Mouse (Mus musculus) cortical plate, adult 2 months (tissue): Measurements from ENCODE around the gene Btg1. TPM values are rescaled to one million over a fixed set of nuclear protein-coding genes. Genes with fewer than 3 reads are reported as not detected.

Experiments used
- H3K27ac ChIP-seq: fragments of 200-500 bp; 2 replicates; pipeline ENCODE4 v1.5.1; 2012; ENCODE audit warnings: low read length, control low read depth, inconsistent platforms; ENCODE audit not compliant: insufficient read depth
- H3K4me1 ChIP-seq: fragments of 200-500 bp; 2 replicates; pipeline ENCODE4 v1.6.1; 2011; ENCODE audit warnings: low read length; ENCODE audit not compliant: control insufficient read depth, insufficient read depth
- H3K4me3 ChIP-seq: fragments of 200-500 bp; 2 replicates; pipeline ENCODE4 v1.5.1; 2011; ENCODE audit warnings: mild to moderate bottlenecking, low read length, control low read depth; ENCODE audit not compliant: insufficient read depth
- CTCF ChIP-seq: fragments of 200-500 bp; IDR thresholded peaks from 2 replicates; pipeline ENCODE4 v1.5.1; 2011; ENCODE audit warnings: mild to moderate bottlenecking, control low read depth, low read length; ENCODE audit not compliant: insufficient read depth; ENCODE audit errors: extremely low read depth
- POLR2A ChIP-seq: fragments of 200-500 bp; IDR thresholded peaks from 2 replicates; pipeline ENCODE4 v1.6.1; 2011; ENCODE audit warnings: mild to moderate bottlenecking, low read length, control low read depth; ENCODE audit not compliant: insufficient read depth; ENCODE audit errors: extremely low read depth
- polyA plus RNA-seq: library from polyadenylated mRNA; depleted of rRNA; stranded (reverse); fragments of >200 nt; gene quantifications from 2 replicates; pipeline ENCODE4 v1.2.3, GENCODE M21; 2012

Btg1 gene
- polyA plus RNA-seq, 1 experiment, result 18.6 TPM

- Histone ChIP-seq H3K27ac (no peak overlapping the region), H3K4me3 (no peak overlapping the region), H3K4me1 (no peaks in the 10 kb centered on the region)
- TF ChIP-seq CTCF (no peak), POLR2A (no peak)
Observed at GRCm38 (mm10) chr10:96609356-96610345, 7.2 kb upstream of the Btg1 start.

GRCm38 (mm10) chr10:96616001-96616708 is 651 bp upstream of the Btg1 start:
- TF ChIP-seq POLR2A (peak; percentile 52; the same call in 1 of the 2 replicates), CTCF (no peak)
- Histone ChIP-seq H3K4me1 (no peaks in the 10 kb centered on the region), H3K27ac (peak overlapping the region; percentile 43), H3K4me3 (peak overlapping the region; percentile 37)

DNA sequence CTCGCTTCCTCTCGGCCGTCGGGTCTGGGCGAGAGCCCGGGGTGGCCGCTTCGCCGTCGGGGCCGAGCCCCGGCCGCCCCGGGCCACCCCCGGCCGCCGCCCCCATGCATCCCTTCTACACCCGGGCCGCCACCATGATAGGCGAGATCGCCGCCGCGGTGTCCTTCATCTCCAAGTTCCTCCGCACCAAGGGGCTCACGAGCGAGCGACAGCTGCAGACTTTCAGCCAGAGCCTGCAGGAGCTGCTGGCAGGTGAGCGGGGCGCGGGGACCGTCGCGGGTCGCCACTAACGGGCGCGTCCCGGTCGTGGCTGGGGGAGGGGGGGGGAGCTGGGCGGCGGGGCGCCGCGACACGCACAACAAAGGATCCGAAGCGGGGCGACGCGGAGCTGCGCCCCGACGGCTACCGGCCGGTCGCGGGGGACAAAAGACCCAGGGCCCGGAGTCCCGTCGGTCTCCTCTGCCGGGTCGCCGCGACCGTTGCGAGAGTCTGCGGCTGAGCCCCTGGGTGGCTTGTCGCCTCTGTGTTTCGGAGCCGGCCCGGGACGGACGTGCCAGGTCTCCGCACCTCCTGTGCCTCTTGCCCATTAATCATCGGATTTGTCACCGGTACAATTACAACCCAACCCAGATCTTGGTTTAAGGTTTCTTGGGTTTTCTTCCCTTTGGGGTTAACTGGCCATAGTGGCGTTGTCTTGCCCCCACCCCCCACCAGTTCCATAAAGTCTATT is 580 bp downstream of the Btg1 start:
- no peak for TF ChIP-seq CTCF
- Histone ChIP-seq H3K27ac (peak overlapping the region; percentile 83), H3K4me1 (peaks cover 1% of the 10 kb centered on the region; the same call in 1 of the 2 replicates), H3K4me3 (peak overlapping the region; percentile 37)

DNA sequence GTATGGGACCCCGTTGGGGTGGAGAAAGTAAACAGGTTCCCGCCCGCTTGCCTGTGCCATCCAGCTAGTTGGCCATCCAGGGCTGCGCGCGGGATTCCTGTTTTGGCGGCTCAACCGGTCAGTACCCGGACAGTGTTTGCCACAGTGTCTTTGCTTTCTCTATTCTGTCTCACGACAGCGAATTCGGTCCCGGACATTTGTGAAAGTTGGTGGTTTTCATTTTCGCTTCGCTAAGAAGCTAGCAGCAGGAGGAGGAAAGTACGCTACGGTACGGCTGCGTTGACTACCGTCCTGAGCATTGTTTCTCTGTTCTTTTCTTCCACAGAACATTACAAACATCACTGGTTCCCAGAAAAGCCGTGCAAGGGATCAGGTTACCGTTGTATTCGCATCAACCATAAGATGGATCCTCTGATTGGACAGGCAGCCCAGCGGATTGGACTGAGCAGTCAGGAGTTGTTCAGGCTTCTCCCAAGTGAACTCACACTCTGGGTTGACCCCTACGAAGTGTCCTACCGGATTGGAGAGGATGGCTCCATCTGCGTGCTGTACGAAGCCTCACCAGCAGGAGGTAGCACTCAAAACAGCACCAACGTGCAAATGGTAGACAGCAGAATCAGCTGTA is 1.3 kb downstream of the Btg1 start:
- 0 out of 2 replicates have a peak, but pooled peaks have one; percentile 4 for TF ChIP-seq CTCF
- TF ChIP-seq POLR2A, result no peak
- H3K4me1 ChIP-seq, result peaks cover 1% of the 10 kb centered on the region; the same call in 1 of the 2 replicates
- H3K27ac ChIP-seq, result peak overlapping the region; percentile 3
- H3K4me3 ChIP-seq, result peak overlapping the region; percentile 37

- peak overlapping the region; percentile 27 for H3K4me3 ChIP-seq
- no peak overlapping the region for H3K27ac ChIP-seq
- peaks cover 4% of the 10 kb centered on the region; the same call in 1 of the 2 replicates for H3K4me1 ChIP-seq
- TF ChIP-seq POLR2A, result no peak
- TF ChIP-seq CTCF, result no peak
Observed at GRCm38 (mm10) chr10:96619951-96620889, 3.4 kb downstream of the Btg1 start.

- TF ChIP-seq CTCF (no peak), POLR2A (no peak)
- peaks cover 4% of the 10 kb centered on the region; the same call in 1 of the 2 replicates for H3K4me1 ChIP-seq
- no peak overlapping the region for H3K27ac ChIP-seq
Observed at GRCm38 (mm10) chr10:96620890-96621271, 4.1 kb downstream of the Btg1 start.

DNA sequence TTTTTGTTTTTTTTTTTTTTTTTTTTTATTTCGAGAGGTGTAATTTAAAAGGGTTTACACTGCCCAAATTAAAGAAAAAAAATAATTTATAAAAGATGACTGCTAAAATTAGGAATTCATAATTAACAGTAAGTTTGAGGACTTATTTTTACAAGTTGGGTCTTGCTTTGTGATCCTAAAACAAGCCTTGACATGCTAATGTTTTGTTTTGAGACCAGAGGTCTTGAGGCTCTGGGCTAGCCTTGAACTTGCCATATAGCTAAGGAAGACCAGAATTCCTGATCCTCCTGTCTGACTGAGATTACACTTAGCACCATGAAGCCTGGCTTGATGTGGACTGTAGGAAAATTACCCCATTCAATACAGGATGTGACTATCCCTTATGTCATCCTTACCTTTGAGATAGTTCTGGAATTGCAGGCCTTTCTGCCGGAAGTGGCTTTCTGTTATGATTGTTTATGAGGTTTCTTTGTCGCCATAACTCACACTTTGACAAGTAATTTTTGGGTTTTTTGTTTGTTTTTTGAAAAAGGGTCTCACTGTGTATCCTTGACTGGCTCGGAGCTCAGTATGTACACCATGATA is 4.6 kb downstream of the Btg1 start:
- peak overlapping the region; percentile 27 for H3K4me3 ChIP-seq
- TF ChIP-seq POLR2A, result no peak
- no peak for TF ChIP-seq CTCF
- H3K4me1 ChIP-seq, result peaks cover 4% of the 10 kb centered on the region; the same call in 1 of the 2 replicates
- H3K27ac ChIP-seq, result no peak overlapping the region

More at GRCm38 (mm10) chr10:96620890-96621271, 4.1 kb downstream of the Btg1 start:
- H3K4me3 ChIP-seq, result peak overlapping the region; percentile 27

GRCm38 (mm10) chr10:96621980-96622645 is 5.3 kb downstream of the Btg1 start:
- Histone ChIP-seq H3K4me1 (peaks cover 4% of the 10 kb centered on the region; the same call in 1 of the 2 replicates), H3K4me3 (peak overlapping the region; percentile 15), H3K27ac (no peak overlapping the region)
- TF ChIP-seq POLR2A (no peak), CTCF (no peak)
